Mouse (Mus musculus) thymus, postnatal 36 days (tissue): Measurements from ENCODE around the gene Irx6.

Experiments used
- DNase-seq, 2 experiments: peaks; one replicate each; pipeline ENCODE4 v3.0.0; 2022; ENCODE audit warnings: mixed read lengths in 2 of 2

The Irx6 gene

GRCm38 (mm10) chr8:92674244-92675128, at the start of gene Irx6:
TSS of gene Irx6 (plus strand) at chr8:92674288.
- no peak for DNase-seq

GRCm38 (mm10) chr8:92628711-92629650, 45.1 kb upstream of the Irx6 start:
- DNase-seq = no peak

- DNase-seq = no peak
Measured at GRCm38 (mm10) chr8:92633199-92633598, 40.9 kb upstream of the Irx6 start.

- no peak for DNase-seq
Measured at GRCm38 (mm10) chr8:92640820-92641219, 33.3 kb upstream of the Irx6 start.

- no peak for DNase-seq
Measured at GRCm38 (mm10) chr8:92646637-92647036, 27.5 kb upstream of the Irx6 start.

GRCm38 (mm10) chr8:92664207-92664606, 9.9 kb upstream of the Irx6 start:
- DNase-seq = no peak

- no peak for DNase-seq
Measured at GRCm38 (mm10) chr8:92670236-92670635, 3.9 kb upstream of the Irx6 start.

GRCm38 (mm10) chr8:92670656-92671195, 3.4 kb upstream of the Irx6 start:
- DNase-seq = no peak

GRCm38 (mm10) chr8:92671892-92672291, 2.2 kb upstream of the Irx6 start:
- no peak for DNase-seq

- no peak for DNase-seq
Measured at GRCm38 (mm10) chr8:92673101-92673500, 987 bp upstream of the Irx6 start.

GRCm38 (mm10) chr8:92673555-92674243, 389 bp upstream of the Irx6 start:
- no peak for DNase-seq

- DNase-seq = no peak
Measured at GRCm38 (mm10) chr8:92678407-92678806, 4.3 kb downstream of the Irx6 start.

GRCm38 (mm10) chr8:92697361-92697760, 23.3 kb downstream of the Irx6 start:
- no peak for DNase-seq

GRCm38 (mm10) chr8:92698411-92698810, 24.3 kb downstream of the Irx6 start:
- no peak for DNase-seq

- DNase-seq = no peak
Measured at GRCm38 (mm10) chr8:92699922-92700540, 25.9 kb downstream of the Irx6 start.

- no peak for DNase-seq
Measured at GRCm38 (mm10) chr8:92703375-92703774, 29.3 kb downstream of the Irx6 start.

- DNase-seq = no peak
Measured at GRCm38 (mm10) chr8:92706311-92706710, 32.2 kb downstream of the Irx6 start.

GRCm38 (mm10) chr8:92713286-92713685, 39.2 kb downstream of the Irx6 start:
- no peak for DNase-seq

- DNase-seq = no peak
Measured at GRCm38 (mm10) chr8:92717418-92717817, 43.3 kb downstream of the Irx6 start.

- no peak for DNase-seq
Measured at GRCm38 (mm10) chr8:92718057-92718456, 44.0 kb downstream of the Irx6 start.

GRCm38 (mm10) chr8:92721266-92721935, 47.3 kb downstream of the Irx6 start:
- DNase-seq = no peak

GRCm38 (mm10) chr8:92721936-92722321, 47.8 kb downstream of the Irx6 start:
- no peak for DNase-seq
